Mouse (Mus musculus) kidney, postnatal 14 days (tissue): ENCODE measurements at regions not wholly inside any gene's neighbourhood (a gene's known extent, or its start where the extent isn't known, plus 50 kb on each side); places are given as distances from the start of the nearest gene placed in this dataset.
A peak's percentile ranks its signal among the peaks of the same experiment; 100 is the strongest.
"Not testable (repeated sequence)": the region's sequence is repeated elsewhere in the genome, so short reads cannot be mapped to it uniquely, and the experiment has no call there.

Experiments
- DNase-seq: peaks from one replicate; pipeline ENCODE4 v3.0.0; 2022; ENCODE audit warnings: mixed read lengths

DNA sequence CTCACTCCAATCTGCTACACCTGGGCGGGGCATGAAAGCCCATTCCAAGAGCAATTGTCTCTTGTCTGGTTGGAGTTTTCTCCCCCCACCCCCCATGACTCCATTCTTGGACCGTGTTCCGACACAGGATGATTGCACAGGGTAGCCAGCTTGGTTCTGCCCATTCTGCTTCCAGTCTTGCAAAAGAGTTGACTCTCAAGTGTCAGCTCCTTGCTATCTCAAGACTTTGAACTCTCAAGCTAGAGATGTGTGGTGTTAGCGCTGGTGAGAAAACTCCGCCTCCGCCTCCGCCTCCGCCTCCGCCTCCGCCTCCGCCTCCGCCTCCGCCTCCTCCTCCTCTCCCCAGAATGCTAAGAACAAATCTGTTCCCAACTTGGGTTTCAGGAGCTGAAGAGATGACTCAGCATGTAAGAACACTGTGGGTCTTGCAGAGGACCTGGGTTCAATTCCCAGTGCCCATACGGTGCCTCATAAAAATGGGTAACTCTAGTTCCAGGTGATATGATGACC, 135.1 kb downstream of the Bcat1 start:
- no peak for DNase-seq

DNA sequence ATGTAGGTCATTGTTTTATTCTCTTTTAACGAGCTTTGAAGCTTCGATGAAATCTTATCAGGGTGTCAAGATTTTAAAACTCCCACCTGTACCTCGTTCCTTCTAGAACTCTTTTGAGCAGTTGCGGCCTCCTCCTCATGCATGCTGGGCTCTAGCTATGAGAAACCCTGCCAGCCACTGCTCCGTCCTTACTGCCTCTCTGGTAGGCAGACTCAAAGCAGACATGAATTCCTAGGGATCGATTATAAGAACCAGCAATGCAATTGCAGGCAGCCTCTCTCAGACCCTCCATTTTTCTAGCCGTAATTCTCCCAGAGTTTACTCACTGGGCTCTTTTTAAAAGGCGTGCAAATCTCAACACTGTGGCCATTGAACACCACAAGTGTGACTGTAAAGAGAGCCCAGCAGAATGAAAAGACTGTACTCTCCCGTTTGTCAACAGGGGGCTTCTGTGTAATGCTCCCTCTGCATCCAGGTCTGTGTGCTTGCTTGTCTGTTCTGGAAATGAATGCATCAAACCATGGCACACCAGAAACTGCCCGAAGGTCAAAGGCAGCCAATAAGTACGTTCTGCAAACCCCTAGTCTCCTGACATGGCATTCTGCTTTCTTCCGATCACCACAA, 137.3 kb downstream of the Bcat1 start:
- no peak for DNase-seq

- no peak for DNase-seq
Observed at GRCm38 (mm10) chr6:144937211-144937610, 138.8 kb downstream of the Bcat1 start.

DNA sequence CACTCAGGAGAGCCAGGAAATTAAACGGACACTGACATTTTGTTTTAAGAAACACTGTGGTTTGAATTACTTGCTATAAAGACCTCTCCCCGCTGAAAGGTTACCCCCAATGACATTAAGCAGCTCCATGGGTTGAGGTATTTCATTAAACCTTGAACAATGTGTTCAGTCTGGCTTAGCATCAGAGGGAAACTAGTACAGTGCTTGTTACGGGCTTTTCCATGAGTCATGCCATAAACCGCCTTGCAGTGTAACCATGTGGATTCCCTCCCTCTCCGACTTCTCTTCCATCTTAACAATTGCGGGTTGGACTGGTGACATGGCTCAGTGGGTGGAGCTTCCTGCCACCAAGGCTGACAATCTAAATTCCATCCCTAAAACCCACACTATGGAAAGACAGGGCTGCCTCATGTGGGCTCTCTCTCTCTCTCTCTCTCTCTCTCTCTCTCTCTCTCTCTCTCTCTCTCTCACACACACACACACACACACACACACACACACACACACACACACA, 142.2 kb downstream of the Bcat1 start:
- no peak for DNase-seq

DNA sequence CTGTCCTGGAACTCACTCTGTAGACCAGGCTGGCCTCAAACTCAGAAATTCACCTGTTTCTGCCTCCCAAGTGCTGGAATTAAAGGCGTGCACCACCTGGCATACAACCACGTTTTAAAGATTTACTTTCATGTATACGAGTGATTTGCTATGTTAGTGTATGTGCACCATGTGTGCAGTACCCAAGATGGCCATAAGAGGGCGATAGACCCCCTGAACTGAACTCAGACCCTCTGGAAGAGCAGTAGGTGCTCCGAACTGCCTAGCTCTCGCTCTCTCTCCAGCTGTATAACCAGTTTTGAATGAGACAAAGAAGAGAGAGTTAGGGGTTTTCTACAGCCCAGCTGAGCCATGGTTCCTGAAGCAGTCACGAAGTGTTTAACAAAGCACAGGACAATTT, 143.6 kb downstream of the Bcat1 start:
- no peak for DNase-seq

GRCm38 (mm10) chr6:144929959-144930358, 146.0 kb downstream of the Bcat1 start:
- DNase-seq, result no peak

DNA sequence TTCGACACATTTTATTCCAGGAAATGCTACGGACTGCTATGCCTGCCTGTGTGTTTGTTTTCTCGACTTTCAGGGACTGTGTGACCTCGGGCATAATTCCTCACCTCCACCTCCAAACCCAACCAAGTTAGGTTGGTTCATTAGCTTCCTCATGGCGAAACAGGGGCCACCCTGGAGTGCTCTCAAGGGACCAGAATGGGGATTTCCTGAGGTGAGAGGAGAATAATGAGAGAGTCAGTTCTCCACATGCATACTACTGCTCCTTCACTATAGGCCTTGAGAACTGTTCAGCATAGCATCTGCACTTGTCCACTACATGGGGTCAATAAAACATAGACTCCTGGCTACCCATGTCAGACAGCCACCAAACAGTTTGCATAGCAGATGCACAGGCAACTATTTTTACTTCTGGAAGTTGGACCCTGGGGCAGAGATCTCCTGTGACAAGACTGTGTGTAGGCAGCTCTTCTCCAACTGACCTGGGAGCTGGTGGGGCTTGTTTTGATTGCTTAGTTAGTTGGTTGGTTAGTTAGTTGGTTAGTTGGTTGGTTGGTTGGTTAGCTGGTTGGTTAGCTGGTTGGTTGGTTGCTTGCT, 146.6 kb downstream of the Bcat1 start:
- no peak for DNase-seq

- peak; percentile 4 for DNase-seq
Observed at GRCm38 (mm10) chr6:144927599-144927998, 145.8 kb upstream of the Sox5 start.

- DNase-seq, result peak; percentile 11
Observed at GRCm38 (mm10) chr6:144922762-144923161, 141.0 kb upstream of the Sox5 start.

DNA sequence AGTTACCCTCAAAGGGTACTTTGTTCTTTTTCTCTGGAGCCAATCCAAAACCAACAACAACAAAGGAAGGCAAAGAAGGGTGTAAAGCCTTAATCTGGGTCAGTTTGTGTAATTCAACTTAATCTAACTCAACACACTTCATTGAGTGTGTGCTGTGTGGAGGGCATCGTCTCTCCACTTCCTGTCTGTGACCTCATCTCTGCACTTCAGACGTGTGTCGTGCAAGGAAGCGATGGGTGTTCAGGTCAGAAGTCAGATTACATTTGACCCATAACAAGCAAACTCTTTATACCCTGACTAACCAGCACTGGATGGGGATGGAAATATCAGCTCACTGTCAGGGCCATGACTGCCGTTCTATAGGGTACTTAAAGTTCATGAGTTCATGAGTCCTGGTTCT, 138.0 kb upstream of the Sox5 start:
- DNase-seq, result no peak

- peak; percentile 14 for DNase-seq
Observed at GRCm38 (mm10) chr6:144917128-144917527, 135.4 kb upstream of the Sox5 start.

DNA sequence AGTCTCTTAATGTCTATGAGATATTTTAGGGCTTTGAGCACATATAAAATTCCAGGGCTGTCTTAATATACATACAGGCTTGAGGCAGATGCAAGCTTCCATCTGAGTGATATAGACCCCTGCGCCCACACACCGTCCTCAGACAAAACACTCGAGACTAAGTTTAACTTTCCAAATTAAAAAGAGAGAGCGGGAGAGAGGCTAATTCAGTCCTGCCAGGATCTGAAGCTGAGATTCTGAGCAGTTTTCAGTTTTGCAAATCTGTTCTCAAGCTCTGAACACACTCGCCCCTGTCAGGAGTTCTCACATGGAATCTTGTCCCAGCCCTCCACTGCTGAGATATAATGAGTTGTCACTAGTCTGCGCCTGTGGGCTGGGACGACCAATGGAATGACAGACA, 130.0 kb upstream of the Sox5 start:
- no peak for DNase-seq

DNA sequence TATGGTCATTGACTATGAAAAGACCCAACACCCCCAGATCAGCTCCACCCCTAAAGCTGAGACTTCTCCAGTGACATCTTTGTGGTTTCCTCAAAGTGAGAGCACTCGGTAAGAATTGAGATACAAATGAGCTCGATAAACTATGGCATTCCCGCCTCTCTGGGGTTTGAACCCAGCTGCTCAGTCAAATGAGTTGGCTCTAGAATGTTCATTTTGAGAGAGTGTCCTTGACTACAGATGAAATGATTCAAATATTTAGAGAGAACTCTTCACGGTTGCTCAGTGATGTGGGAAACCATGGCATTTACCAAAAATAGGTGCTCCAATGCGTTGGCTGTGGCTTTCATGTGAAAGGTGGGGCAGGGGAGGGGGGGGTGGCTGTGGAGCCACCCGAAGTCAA, 128.6 kb upstream of the Sox5 start:
- no peak for DNase-seq

DNA sequence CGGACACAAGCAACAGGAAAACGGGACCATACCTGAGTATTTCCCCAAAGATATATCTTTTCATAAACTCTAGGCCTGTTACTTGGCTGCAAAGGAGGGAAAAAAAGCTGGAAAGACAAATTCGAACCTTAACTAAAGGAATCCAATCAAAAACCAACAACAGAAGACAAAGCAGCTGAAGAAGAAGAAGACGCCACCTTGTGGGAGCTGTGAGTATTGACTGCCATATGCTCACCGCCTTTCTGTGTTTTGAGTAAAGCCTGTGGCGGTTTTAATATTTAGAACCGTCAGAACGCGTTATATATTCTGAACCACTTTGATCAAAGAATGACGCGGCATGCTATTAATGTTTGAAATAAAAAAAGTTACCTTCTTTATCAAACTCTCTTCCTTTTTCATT, 126.9 kb upstream of the Sox5 start:
- no peak for DNase-seq

- no peak for DNase-seq
Observed at GRCm38 (mm10) chr6:144903156-144903555, 121.4 kb upstream of the Sox5 start.

- DNase-seq, result no peak
Observed at GRCm38 (mm10) chr6:144902267-144902995, 120.7 kb upstream of the Sox5 start.

DNA sequence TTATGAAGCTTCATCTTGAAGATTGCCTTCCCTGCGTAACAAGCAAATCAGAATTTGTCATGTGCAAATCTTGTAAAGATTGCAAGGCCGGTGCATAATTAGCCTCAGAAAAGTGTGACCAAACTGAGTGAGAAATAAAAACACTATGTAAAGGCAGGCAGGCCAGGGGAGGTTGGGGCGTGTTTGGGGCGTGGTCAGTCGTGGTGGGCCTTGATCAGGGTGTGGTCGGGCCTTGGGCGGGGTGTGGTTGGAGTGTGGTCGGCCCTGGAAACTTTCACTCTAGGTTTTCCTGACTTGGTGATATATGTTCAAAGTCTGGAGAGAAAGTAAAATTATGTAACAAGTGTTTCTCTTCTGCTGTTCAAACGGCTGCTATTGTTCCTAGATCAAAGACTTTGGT, 120.0 kb upstream of the Sox5 start:
- no peak for DNase-seq

- DNase-seq, result not testable (repeated sequence)
Observed at GRCm38 (mm10) chr6:144900858-144901257, 119.1 kb upstream of the Sox5 start.

GRCm38 (mm10) chr6:144897526-144897925, 115.7 kb upstream of the Sox5 start:
- DNase-seq, result no peak

GRCm38 (mm10) chr6:144890914-144891313, 109.1 kb upstream of the Sox5 start:
- no peak for DNase-seq

- DNase-seq, result no peak
Observed at GRCm38 (mm10) chr6:144890166-144890565, 108.4 kb upstream of the Sox5 start.

GRCm38 (mm10) chr6:144883117-144883516, 101.3 kb upstream of the Sox5 start:
- DNase-seq, result no peak

DNA sequence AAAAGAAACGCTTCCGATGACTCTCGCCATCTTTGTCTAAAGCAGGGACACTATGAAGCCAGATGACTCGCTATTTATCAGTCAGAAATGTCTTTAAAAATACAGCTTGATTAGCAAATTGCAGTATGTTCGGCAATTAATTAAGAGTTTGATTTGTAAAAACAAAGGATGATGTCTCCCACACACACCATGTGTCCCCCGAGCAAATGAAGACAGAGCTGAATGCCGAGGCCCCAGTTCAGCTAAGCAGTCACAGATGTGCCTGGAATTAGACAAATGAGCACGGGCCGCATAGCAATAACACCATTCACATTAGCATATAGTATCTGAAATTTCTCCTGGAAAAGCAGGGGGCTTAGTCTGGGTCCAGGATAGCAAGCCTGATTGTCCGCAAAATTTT, 98.3 kb upstream of the Sox5 start:
- no peak for DNase-seq

- DNase-seq, result no peak
Observed at GRCm38 (mm10) chr6:144876758-144877157, 95.0 kb upstream of the Sox5 start.
